Mouse (Mus musculus): ENCODE results near the gene Csk. TPM values are rescaled to one million over a fixed set of nuclear protein-coding genes. Genes with fewer than 3 reads are reported as not detected.

Csk gene
- polyA plus RNA-seq, 1 experiment from 2014 or later, result 33.4 TPM

DNA sequence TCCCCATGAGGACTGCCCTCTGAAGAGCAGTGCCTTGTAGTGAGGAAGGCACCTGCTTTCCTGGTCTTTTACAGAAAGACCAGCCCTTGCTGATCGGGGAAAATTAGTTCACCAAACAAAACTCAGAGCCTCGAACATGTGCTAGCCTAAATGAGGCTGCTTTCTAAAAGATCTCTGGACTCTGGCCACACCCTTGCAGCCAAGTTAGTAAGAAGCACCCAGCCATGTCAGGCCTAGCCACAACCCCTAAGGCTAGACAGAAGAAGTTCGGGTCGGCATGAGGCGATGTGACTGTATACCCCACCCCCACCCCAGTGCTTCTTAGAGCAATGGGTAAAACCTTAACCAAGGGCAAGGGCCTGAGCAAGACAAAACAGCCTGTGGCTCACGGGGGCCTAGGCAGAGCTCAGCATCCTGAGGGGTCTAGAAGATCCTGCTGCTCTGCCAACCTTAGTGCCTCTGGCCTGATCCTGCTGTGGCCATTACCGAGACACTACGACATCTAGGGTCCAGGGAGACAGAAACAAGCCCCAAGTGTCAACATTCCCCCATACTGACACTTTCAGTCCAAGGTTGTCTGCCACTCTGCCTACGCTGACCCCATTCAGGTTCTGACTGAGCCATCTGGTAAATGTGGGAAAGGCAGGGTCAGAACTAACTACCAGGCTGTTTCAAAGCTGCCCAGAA is 10.1 kb downstream of the Csk start:
- peak overlapping the region; percentile 97; the same call in 1 of the 2 replicates for H3K9ac ChIP-seq (replicated peaks; ENCODE audit: low read depth, low read length)
- H3K27me3 ChIP-seq (ENCODE audit: control insufficient read depth, insufficient read depth, low read length), result no peaks in the 10 kb centered on the region; the same call in 1 of the 2 replicates
- no peak overlapping the region for H3K27ac ChIP-seq (ENCODE audit: low read depth, low read length)
- WGBS, result 77% methylated on average over 9 of the region's 9 CpGs
- no peaks in the 10 kb centered on the region for H3K9me3 ChIP-seq (ENCODE audit: control insufficient read depth, low read length)
- H3K36me3 ChIP-seq (ENCODE audit: control insufficient read depth, insufficient read depth, low read length), result no peaks in the 10 kb centered on the region
- ATAC-seq (ENCODE audit: low read depth), result no peak
- H3K4me1 ChIP-seq (ENCODE audit: control insufficient read depth, insufficient read depth, low read length), result peaks cover 53% of the 10 kb centered on the region
- H3K4me3 ChIP-seq (ENCODE audit: low read depth, low read length), result peak overlapping the region; percentile 98
- H3K4me2 ChIP-seq (ENCODE audit: low read depth, low read length), result peak overlapping the region; percentile 98

DNA sequence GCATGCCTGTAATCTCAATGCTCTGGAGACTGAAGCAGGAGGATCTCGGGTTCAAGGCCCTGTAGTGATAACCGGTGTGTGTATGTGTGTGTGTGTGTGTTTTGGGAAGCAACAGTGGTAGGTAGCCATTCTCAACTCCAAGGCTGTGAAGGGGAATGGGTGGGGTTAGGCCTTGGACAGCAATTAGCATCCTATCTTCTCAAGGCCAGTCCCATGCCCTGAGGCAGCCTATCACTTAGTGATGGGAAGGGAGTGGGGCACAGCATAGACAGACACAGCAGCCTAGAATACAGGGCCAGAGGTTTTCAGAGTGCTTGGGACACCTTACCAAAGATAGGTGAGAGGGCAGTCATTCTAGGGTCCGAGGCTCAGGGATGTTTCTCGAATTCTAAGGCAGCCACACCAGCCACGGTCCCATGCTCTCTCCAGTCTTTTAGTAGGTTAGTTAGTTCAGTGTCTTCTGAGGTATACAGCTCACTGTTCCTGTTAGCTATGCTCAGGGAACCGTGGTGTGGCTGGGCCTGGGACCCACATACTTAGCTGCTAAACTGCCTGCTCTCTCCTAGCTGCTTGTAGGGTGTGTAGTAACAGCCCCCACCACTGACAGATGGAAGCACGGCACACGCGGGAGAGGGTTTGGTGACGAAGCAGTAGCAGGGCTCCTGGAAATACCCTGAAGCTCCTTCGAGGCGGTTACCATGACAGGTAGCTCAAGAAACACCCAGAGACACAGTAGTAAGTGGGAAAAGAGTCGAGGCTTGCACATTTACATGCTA is 11.5 kb downstream of the Csk start:
- no peaks in the 10 kb centered on the region for H3K9me3 ChIP-seq (ENCODE audit: control insufficient read depth, low read length)
- no peak overlapping the region for H3K27ac ChIP-seq (ENCODE audit: low read depth, low read length)
- no peak overlapping the region for H3K4me3 ChIP-seq (ENCODE audit: low read depth, low read length)
- no peak overlapping the region for H3K4me2 ChIP-seq (ENCODE audit: low read depth, low read length)
- no peak for ATAC-seq (ENCODE audit: low read depth)
- no peaks in the 10 kb centered on the region for H3K36me3 ChIP-seq (ENCODE audit: control insufficient read depth, insufficient read depth, low read length)
- 86% methylated on average over 13 of the region's 13 CpGs for WGBS
- peaks cover 67% of the 10 kb centered on the region for H3K4me1 ChIP-seq (ENCODE audit: control insufficient read depth, insufficient read depth, low read length)
- H3K9ac ChIP-seq (replicated peaks; ENCODE audit: low read depth, low read length), result no peak overlapping the region
- no peaks in the 10 kb centered on the region; the same call in 1 of the 2 replicates for H3K27me3 ChIP-seq (ENCODE audit: control insufficient read depth, insufficient read depth, low read length)

DNA sequence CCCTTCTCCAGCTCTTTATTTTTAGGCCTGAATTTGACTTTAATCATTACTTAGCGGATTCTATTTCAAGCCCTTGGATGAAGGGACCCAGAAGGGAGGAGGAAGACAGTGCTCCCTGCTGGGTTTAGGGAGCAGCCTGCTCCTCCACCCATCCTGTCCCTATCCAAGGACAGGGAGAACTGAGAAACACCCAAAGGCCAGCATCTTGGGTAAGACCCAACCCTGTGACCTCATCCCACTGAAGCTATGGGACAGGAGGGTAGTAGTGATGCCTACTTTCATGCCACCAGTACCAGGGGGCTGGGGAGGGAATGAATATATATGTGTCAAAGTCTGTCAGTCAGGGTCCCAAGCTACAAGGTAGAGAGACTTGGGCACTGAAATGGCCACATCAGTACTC is 12.4 kb downstream of the Csk start:
- H3K4me2 ChIP-seq (ENCODE audit: low read depth, low read length), result peak overlapping the region; percentile 30; the same call in 1 of the 2 replicates

DNA sequence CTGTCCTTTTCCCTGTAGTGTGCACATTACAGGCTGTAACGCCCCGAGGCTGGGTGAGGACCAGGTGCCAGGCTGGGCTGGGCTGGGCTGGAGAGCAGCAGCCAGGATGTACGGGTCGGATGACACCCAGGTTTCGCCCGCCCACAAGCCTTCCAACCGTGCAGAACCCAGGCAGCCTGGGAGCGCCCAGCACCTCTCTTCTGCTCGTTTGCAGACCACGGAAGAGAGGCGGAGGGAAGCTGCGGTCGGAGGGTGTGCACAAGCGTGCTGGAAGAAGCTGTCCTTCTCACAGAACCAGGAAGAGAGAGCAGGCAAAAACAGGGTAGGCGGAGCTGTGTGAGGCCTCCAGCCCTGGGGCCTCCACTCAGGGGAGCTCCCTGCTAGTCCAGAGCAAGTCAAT is 13.0 kb downstream of the Csk start:
- Histone ChIP-seq H3K27me3 (ENCODE audit: control insufficient read depth, insufficient read depth, low read length) (no peaks in the 10 kb centered on the region; the same call in 1 of the 2 replicates), H3K9ac (replicated peaks; ENCODE audit: low read depth, low read length) (peak overlapping the region; percentile 28; the same call in 1 of the 2 replicates), H3K36me3 (ENCODE audit: control insufficient read depth, insufficient read depth, low read length) (no peaks in the 10 kb centered on the region), H3K9me3 (ENCODE audit: control insufficient read depth, low read length) (no peaks in the 10 kb centered on the region), H3K4me3 (ENCODE audit: low read depth, low read length) (no peak overlapping the region), H3K4me2 (ENCODE audit: low read depth, low read length) (peak overlapping the region; percentile 30; the same call in 1 of the 2 replicates), H3K27ac (ENCODE audit: low read depth, low read length) (no peak overlapping the region), H3K4me1 (ENCODE audit: control insufficient read depth, insufficient read depth, low read length) (peaks cover 67% of the 10 kb centered on the region)
- no peak for ATAC-seq (ENCODE audit: low read depth)
- 24% methylated on average over 15 of the region's 15 CpGs for WGBS

More for the DNA sequence above, 12.4 kb downstream of the Csk start:
- Histone ChIP-seq H3K27ac (ENCODE audit: low read depth, low read length) (no peak overlapping the region; the same call in 1 of the 2 replicates), H3K27me3 (ENCODE audit: control insufficient read depth, insufficient read depth, low read length) (no peaks in the 10 kb centered on the region; the same call in 1 of the 2 replicates), H3K4me3 (ENCODE audit: low read depth, low read length) (no peak overlapping the region), H3K4me1 (ENCODE audit: control insufficient read depth, insufficient read depth, low read length) (peaks cover 67% of the 10 kb centered on the region), H3K36me3 (ENCODE audit: control insufficient read depth, insufficient read depth, low read length) (no peaks in the 10 kb centered on the region), H3K9me3 (ENCODE audit: control insufficient read depth, low read length) (no peaks in the 10 kb centered on the region), H3K9ac (replicated peaks; ENCODE audit: low read depth, low read length) (peak overlapping the region; percentile 28; the same call in 1 of the 2 replicates)
- 67% methylated on average over 1 of the region's 1 CpGs for WGBS
- no peak for ATAC-seq (ENCODE audit: low read depth)

DNA sequence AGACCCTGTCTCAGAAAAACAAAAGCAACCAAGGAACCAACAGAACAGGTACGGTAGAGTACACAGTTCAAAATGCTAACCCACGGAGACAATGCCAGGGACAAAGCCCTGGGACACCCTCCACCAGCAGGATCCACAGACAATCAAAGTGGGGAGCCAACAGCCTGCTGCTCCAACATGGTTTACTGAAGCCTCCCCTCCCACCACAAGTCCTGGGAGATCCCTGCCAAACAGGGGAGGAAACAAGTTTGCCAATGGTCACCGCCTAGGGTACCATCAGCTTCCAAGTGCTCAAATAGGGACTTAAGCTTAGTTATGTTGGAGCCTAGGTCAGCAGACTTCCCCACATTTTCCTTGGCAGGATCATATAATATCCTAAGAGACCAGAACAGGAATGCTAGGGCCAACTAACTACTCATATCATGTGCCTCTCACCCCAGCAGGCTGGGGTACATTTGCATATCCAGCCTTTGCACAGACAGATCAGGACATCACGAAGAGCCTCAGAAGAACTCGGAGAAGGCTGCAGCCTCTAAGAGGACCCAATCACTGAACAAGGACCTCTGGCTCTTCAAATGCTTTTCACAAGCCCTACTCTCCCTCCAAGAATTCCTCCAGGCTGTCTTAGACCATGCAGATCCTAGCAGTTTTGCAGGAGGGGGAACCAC is 13.6 kb downstream of the Csk start:
- WGBS, result 69% methylated on average over 5 of the region's 5 CpGs
- H3K27ac ChIP-seq (ENCODE audit: low read depth, low read length), result no peak overlapping the region
- H3K4me3 ChIP-seq (ENCODE audit: low read depth, low read length), result no peak overlapping the region

DNA sequence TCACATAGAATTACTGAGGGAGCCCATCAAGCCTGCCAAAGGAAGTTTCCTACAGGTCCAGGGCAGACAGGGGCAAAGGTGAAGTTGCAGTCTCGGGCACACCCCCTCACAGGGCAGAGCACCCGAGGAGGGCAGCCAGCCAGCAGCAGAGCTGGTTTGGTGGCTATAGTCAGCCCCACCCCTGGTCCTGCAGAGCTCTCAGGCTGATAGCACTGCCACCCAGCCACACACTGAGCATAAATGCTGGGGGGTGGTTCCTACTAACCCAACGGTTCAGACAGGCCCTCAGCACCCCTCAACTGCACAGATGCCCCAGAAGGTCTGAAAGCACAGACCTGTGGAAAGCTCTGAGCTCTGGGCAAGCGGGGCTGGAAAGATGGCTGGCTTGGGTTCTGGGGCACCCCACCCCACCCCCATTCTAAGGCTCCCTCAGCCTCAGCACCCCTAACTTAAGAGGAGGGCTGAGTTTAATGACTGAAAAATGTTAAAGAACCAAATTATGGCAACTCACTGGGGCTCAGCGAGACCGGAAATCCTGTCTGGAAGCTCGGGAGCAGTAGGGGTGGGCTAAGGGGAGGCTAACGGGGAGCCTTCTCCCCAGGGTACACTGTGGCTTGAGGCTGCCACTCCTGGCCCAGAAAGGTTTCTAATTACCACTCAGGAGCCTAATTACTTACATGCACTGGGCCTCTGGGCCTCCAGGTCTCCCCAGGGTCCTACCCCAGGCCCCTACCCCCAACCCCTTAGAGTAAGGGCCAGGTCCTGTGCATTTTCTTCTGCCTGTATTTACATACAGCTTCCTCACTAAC is 14.6 kb downstream of the Csk start:
- Histone ChIP-seq H3K4me3 (ENCODE audit: low read depth, low read length) (no peak overlapping the region), H3K27ac (ENCODE audit: low read depth, low read length) (no peak overlapping the region), H3K36me3 (ENCODE audit: control insufficient read depth, insufficient read depth, low read length) (no peaks in the 10 kb centered on the region), H3K27me3 (ENCODE audit: control insufficient read depth, insufficient read depth, low read length) (no peaks in the 10 kb centered on the region), H3K4me2 (ENCODE audit: low read depth, low read length) (no peak overlapping the region), H3K9me3 (ENCODE audit: control insufficient read depth, low read length) (no peaks in the 10 kb centered on the region), H3K4me1 (ENCODE audit: control insufficient read depth, insufficient read depth, low read length) (peaks cover 61% of the 10 kb centered on the region), H3K9ac (replicated peaks; ENCODE audit: low read depth, low read length) (no peak overlapping the region)
- 33% methylated on average over 8 of the region's 8 CpGs for WGBS
- ATAC-seq (ENCODE audit: low read depth), result no peak; the same call in 1 of the 2 replicates

More for the DNA sequence above, 13.6 kb downstream of the Csk start:
- Histone ChIP-seq H3K4me1 (ENCODE audit: control insufficient read depth, insufficient read depth, low read length) (peaks cover 67% of the 10 kb centered on the region), H3K9me3 (ENCODE audit: control insufficient read depth, low read length) (no peaks in the 10 kb centered on the region), H3K9ac (replicated peaks; ENCODE audit: low read depth, low read length) (0 out of 2 replicates have a peak overlapping the region, but pooled peaks have one; percentile 28), H3K27me3 (ENCODE audit: control insufficient read depth, insufficient read depth, low read length) (no peaks in the 10 kb centered on the region), H3K4me2 (ENCODE audit: low read depth, low read length) (peak overlapping the region; percentile 30; the same call in 1 of the 2 replicates), H3K36me3 (ENCODE audit: control insufficient read depth, insufficient read depth, low read length) (no peaks in the 10 kb centered on the region)
- ATAC-seq (ENCODE audit: low read depth), result no peak

- H3K4me1 ChIP-seq (ENCODE audit: control insufficient read depth, insufficient read depth, low read length), result peaks cover 51% of the 10 kb centered on the region
- H3K27ac ChIP-seq (ENCODE audit: low read depth, low read length), result peak overlapping the region; percentile 35; the same call in 1 of the 2 replicates
- ATAC-seq (ENCODE audit: low read depth), result no peak; the same call in 1 of the 2 replicates
- H3K9ac ChIP-seq (replicated peaks; ENCODE audit: low read depth, low read length), result no peak overlapping the region
- H3K27me3 ChIP-seq (ENCODE audit: control insufficient read depth, insufficient read depth, low read length), result no peaks in the 10 kb centered on the region
- H3K36me3 ChIP-seq (ENCODE audit: control insufficient read depth, insufficient read depth, low read length), result no peaks in the 10 kb centered on the region
- H3K9me3 ChIP-seq (ENCODE audit: control insufficient read depth, low read length), result no peaks in the 10 kb centered on the region
- H3K4me3 ChIP-seq (ENCODE audit: low read depth, low read length), result no peak overlapping the region
- H3K4me2 ChIP-seq (ENCODE audit: low read depth, low read length), result 0 out of 2 replicates have a peak overlapping the region, but pooled peaks have one; percentile 8
- 51% methylated on average over 6 of the region's 6 CpGs for WGBS
Measured at GRCm38 (mm10) chr9:57637741-57638322, 15.6 kb downstream of the Csk start.

DNA sequence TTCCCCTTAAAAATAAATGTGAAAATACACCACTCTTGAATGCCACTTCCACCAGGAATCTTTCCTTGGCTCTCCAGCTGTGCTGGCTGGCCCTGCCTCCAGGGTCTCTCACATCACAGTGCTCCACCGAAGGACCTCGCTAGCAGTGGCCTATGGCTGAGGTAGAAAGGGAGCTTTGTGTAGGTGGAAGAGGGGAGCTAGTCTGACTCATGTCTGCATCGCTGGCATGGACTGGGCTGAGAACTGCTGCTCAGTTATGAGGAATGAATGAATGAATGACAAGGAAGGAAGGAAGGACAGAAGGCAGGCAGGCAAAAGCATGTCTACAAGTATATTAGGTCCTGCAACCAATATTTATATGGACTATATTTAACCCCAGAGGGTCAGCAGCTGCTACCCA is 16.2 kb downstream of the Csk start:
- Histone ChIP-seq H3K4me2 (ENCODE audit: low read depth, low read length) (no peak overlapping the region), H3K27ac (ENCODE audit: low read depth, low read length) (peak overlapping the region; percentile 45; the same call in 1 of the 2 replicates), H3K9me3 (ENCODE audit: control insufficient read depth, low read length) (no peaks in the 10 kb centered on the region), H3K27me3 (ENCODE audit: control insufficient read depth, insufficient read depth, low read length) (no peaks in the 10 kb centered on the region), H3K9ac (replicated peaks; ENCODE audit: low read depth, low read length) (no peak overlapping the region), H3K4me3 (ENCODE audit: low read depth, low read length) (no peak overlapping the region), H3K36me3 (ENCODE audit: control insufficient read depth, insufficient read depth, low read length) (no peaks in the 10 kb centered on the region), H3K4me1 (ENCODE audit: control insufficient read depth, insufficient read depth, low read length) (peaks cover 45% of the 10 kb centered on the region)
- 72% methylated on average over 3 of the region's 3 CpGs for WGBS
- ATAC-seq (ENCODE audit: low read depth), result no peak
